Mouse (Mus musculus) layer of hippocampus, postnatal 10 days (tissue): ENCODE results near the gene Pdzd7. TPM values are rescaled to one million over a fixed set of nuclear protein-coding genes. Genes with fewer than 3 reads are reported as not detected.
"Not testable (repeated sequence)": the region's sequence is repeated elsewhere in the genome, so short reads cannot be mapped to it uniquely, and the experiment has no call there.

ENCODE experiments used
- DNase-seq, 2 experiments: peaks; one replicate each; pipeline ENCODE4 v3.0.0; 2021; ENCODE audit warnings: low spot score in 2 of 2
- total RNA-seq, 2 experiments: library from RNA; stranded (reverse); gene quantifications; 2 replicates each; pipeline ENCODE4 v1.2.3; 2021

Pdzd7 gene
- total RNA-seq, 2 experiments from 2014 or later: 3.2 to 3.3 TPM

- no peak for DNase-seq
Observed at GRCm38 (mm10) chr19:45058841-45059240, 13.3 kb upstream of the Pdzd7 start.

GRCm38 (mm10) chr19:45058113-45058839, 12.8 kb upstream of the Pdzd7 start:
- peak; percentile 91 to 92 for DNase-seq

DNA sequence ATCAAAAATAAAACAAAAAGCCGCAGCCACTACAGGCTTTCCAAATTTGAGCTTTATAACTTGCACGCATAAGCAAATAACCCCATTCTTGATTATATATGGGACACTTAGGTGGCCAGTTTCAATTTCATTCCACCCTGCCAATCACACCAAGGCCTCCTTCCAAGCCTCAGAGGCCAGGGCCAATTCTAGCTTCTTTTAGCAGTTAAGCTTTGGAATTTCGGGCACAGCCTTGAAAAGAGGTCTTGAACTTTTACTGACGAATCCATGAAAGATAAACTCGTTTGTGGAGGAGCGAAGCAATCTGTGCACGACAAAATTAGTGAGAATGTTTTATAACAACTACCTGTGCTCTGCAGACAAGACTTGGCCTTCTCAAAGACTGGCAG, 12.2 kb upstream of the Pdzd7 start:
- DNase-seq: peak in 1 of 2 experiments; percentile 45

- DNase-seq: no peak
Observed at GRCm38 (mm10) chr19:45056908-45057698, 11.6 kb upstream of the Pdzd7 start.

DNA sequence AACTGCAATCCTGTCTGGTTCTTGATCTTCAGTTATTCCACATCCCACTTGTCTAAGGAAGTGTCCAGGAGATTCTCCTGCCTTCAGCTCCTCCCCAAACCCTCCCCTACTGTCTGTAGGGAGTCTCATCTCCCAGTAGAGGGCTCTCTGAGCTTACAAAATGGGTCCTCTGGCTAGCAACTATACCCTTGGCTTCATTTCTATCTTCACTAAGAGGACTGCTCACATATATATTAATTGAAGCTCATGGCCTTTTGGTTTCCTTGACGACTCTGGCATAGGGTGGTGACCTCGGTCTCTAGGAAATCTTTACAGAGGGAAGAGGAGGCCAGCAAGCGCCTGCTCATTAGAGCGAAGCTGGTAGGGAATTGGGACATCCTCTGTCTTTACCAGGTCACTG, 10.8 kb upstream of the Pdzd7 start:
- no peak for DNase-seq

DNA sequence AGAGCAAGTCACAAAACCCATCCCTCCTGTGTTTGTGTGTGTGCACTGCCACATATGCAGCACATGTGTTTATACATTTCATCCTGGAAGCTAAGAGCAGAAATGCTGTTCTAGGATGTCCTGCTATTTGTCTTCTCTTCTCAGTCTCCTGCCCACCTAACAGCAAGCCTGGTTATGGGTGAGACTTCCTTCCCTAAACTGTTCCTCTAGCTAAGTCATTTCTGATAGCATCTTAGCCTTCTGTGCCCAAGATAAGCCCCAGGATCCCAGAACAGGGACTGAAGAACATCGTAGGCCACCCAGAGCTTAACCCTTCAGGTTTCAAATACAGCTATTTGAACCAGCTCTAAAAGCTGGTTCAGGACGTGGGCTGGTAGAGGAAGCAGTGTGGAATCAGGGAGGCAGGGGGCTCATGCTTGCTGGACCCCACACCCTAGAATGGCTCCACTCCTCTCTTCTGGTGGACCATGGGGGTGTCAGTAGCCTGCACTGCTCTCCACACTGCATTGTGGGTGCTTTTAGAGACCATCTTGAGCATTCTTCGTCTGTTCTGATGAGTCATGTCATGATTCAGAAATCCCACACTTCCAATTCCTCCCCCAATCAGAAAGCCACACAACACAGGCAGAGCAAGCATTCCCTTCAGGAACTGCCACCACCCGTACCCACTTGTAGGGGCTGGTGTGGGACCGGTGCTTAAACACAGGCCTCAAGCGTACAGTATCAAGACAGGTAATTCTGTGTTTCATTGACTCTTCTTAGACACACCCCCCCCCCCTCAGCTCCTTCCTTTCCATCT, 9.6 kb upstream of the Pdzd7 start:
- no peak for DNase-seq

DNA sequence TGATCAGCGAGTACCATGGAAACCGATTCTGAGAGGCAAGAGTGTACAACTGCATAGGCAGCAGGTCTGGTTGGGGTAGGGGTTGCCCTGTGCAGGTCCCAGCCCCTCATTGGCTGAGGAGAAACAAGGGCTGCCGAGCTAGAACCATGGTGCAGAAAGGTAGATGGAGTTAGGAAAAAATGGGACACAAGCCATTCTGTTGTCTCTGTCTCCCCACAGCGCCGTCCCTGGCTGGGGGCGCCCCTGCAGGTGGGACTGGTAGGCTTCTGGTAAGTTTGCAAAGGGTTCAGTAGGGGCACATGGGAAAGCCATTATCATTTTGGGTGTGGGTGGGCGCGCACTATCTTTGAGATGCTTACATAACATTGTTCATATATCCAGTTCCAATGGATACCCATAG, 7.9 kb upstream of the Pdzd7 start:
- no peak for DNase-seq

DNA sequence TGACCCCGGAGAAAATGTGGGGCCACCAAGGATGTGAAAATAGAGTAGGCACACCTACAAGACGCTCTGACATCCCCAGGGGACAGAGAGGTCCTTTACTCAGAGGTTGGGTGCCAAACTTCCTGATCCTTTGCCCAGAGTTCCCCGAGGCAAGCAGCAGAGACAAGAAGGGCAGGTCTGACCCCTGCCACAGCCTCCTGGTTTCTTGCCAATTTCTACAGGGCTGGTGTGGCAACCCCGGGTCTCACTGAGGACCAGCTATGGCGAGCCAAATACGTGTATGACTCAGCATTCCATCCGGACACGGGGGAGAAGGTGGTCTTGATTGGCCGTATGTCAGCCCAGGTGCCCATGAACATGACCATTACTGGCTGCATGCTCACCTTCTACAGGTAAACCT, 4.0 kb upstream of the Pdzd7 start:
- no peak for DNase-seq

DNA sequence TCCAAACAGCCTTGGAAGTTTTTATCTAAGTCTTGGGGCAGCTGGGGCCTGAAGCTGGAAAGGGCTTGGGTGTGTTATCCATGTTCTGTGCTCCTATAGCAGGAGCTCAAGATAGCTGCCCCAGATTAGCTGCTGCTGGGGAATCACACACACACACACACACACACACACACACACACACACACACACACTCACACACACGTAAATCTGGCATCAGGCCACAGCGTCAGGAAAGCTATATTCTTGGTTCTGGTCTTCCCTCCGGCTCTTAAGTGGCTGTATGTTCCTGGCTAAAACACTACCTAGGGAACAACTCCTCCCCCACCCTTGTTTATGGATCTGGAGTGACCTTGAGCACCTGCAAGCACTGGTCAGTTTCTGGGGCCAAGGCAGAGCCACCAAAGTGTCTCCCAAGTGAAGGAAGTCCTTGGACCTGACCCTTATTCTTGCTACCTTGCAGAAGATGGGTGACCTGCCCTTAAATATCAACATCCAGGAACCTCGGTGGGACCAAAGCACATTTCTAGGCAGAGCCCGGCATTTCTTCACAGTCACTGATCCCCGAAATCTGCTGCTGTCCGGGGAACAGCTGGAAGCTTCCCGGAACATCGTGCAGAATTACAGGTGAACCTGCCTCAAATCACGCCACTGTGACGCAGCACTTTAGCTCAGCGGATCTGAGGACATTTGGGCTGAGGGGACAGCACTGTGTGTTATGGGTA, 3.3 kb upstream of the Pdzd7 start:
- no peak for DNase-seq

- DNase-seq: peak; percentile 66 to 68
Observed at GRCm38 (mm10) chr19:45047935-45048643, 2.6 kb upstream of the Pdzd7 start.

- peak; percentile 95 to 96 for DNase-seq
Observed at GRCm38 (mm10) chr19:45047417-45047934, 2.0 kb upstream of the Pdzd7 start, which contains the start of gene Sfxn3. Sfxn3 (plus strand) TSS chr19:45047503.

DNA sequence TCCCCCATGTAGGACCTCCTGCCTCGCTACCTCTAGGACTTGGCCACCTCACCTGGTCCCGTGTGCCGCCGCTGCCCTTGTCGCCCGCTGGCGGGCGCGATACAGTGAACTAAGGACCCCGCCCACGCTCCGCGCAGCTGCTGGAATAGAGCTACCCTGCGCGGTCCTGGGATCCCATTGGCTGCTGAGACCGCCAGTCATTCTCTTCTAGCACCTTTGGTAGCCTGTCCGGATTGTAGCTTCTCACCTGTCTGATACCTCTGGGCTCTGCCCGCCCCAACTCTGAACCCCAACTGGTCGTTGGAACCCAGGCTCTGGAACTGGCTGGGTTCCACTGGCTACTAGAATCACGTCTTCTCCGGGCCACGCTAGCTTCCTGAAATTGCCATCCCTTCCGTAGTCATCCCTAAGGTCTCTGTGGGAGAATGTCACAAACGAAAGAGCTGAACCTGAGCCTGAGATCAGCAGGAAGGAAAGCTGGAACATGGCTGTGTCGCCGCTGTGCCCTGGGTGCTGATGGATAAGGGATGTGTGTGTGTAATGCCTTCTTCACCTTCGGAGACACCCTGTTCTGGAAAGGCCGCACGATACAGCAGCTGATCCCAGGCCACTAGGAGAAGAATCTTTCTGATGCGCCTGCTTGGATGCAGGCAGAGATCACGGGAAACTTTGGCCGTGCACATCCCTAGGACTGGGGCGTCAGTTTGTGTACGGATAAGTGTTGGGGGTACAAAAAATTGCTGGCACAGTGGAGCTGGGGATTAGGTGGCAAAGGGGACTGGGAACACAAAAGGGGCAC, 1.2 kb upstream of the Pdzd7 start:
- DNase-seq: peak; percentile 72 to 79

GRCm38 (mm10) chr19:45045236-45045635, 281 bp downstream of the Pdzd7 start:
- DNase-seq: no peak

- DNase-seq: no peak
Observed at GRCm38 (mm10) chr19:45044389-45044927, 1.1 kb downstream of the Pdzd7 start.

DNA sequence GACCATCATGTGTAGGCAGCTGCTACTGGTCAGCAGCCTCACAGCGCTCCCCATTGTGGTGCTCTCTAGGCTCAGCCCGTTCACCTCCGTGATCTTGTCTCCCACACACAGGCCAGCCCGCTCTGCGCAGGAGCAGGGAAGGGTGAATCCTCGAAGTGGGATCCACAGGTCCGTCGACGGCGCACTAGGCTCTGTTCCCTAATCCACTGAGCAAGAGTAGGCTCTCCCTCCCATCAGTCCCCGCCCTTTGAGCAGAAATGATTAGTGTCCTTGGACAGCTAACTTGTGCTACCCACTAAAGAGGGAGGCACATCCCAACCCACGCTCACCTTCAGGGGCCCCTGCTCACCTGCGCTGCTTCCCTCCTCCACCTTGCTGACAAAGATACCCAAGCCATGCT, 5.3 kb downstream of the Pdzd7 start:
- no peak for DNase-seq

DNA sequence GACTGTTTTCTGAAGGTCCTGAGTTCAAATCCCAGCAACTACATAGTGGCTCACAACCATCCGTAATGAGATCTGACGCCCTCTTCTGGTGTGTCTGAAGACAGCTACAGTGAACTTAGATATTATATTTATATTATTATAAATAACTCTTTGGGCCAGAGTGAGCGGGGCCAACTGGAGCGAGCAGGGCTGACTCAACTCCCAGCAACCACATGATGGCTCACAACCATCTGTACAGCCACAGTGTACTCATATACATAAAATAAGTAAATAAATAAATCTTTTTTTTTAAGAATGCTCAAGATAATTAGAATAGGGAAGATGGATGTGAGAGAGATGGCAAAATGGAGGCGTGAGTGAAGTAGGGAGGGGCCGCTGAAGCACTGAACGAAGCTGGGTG, 7.3 kb downstream of the Pdzd7 start:
- not testable (repeated sequence) for DNase-seq

- DNase-seq: peak; percentile 60 to 64
Observed at GRCm38 (mm10) chr19:45036867-45037266, 8.7 kb downstream of the Pdzd7 start.

DNA sequence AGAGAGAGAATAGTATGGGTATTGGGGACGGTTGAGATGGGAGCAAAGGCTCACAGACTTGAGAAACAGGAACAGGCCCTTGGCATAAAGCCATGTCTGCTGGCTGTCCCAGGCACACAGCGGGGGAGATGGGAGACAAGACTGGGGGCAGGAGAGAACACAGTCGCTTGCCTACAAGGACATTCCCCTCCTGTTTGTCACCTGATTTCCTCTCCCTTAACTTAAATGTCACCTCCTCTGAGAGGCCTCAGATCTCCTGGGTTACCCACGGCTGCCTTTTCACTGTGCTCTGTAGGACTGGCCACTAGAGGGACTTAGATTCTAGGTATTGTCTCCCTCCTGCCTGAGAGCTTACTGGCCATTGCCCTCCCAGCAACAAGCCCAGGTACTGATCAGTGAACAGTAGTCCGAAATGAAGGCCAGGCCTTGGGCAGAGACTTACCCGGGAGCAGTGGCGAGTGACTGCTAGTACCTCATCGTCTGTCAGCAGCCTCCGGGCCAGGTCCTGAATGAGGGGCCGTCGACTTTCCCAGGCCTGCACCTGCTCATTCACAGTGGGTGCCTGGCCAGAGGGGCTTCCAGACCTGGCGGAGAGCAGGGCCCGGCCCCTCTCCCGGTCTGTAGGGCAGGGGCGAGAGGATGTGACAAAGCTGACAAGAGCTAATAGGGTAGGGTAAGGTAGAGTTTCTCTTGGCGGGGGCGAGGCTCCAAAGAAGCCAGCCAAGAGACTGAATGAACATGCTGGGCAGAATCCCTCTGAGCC, 12.8 kb downstream of the Pdzd7 start:
- no peak for DNase-seq
